Mouse (Mus musculus) thymus, adult 2 months (tissue): ENCODE measurements around the gene Exoc6b.

ENCODE experiments used
- CTCF ChIP-seq: fragments of 200-500 bp; IDR thresholded peaks from 2 replicates; pipeline ENCODE4 v1.5.1; 2012; ENCODE audit warnings: mild to moderate bottlenecking, control low read depth, low read length, moderate library complexity, borderline replicate concordance; ENCODE audit not compliant: control insufficient read depth, poor library complexity, insufficient read depth; ENCODE audit errors: extremely low read depth
- POLR2A ChIP-seq: fragments of 200-500 bp; IDR thresholded peaks from 2 replicates; pipeline ENCODE4 v1.6.1; 2012; ENCODE audit warnings: mild to moderate bottlenecking, low read length, control low read depth, moderate library complexity; ENCODE audit not compliant: control insufficient read depth, poor library complexity, insufficient read depth; ENCODE audit errors: extremely low read depth

DNA sequence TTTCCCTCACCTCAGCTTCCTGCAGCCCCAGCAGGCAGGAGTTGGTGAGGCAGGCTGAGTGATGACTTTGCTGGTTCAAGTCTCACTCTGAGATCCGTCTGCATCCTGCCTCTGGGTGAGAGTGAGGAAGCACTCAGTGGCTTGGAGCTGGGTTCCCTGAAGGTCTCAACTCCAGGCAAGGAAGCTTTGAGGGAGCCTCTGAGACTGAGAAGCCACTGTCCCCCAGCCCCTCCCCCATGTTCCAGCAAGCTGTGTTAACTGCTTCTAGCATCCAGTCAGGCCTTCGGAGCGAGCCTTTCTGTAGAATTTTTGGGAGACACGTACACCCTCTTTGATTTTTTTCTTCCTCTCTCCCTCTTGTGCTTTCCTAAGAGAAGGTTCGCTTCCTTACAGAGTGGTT is 486.5 kb downstream of the Exoc6b start:
- TF ChIP-seq POLR2A: no peak
- TF ChIP-seq CTCF: no peak
